Mouse (Mus musculus): ENCODE results near the gene Rasgef1b. TPM values are rescaled to one million over a fixed set of nuclear protein-coding genes. Genes with fewer than 3 reads are reported as not detected.

The Rasgef1b gene
- polyA plus RNA-seq, 1 experiment from 2014 or later, result 66.1 TPM

- WGBS, result 15% methylated on average over 10 of the region's 10 CpGs
- H3K4me3 ChIP-seq, result no peak overlapping the region
- no peak overlapping the region for H3K4me2 ChIP-seq
- ATAC-seq (ENCODE audit: low read depth), result 0 out of 2 replicates have a peak, but pooled peaks have one; percentile 37
- peaks cover 47% of the 10 kb centered on the region for H3K4me1 ChIP-seq (replicated peaks)
- H3K27ac ChIP-seq (replicated peaks), result 0 out of 2 replicates have a peak overlapping the region, but pooled peaks have one; percentile 7
- H3K36me3 ChIP-seq, result no peaks in the 10 kb centered on the region
- no peak overlapping the region for H3K9ac ChIP-seq
- no peaks in the 10 kb centered on the region for H3K9me3 ChIP-seq
- no peaks in the 10 kb centered on the region for H3K27me3 ChIP-seq
These were observed 9.3 kb upstream of the Rasgef1b start for GRCm38 (mm10) chr5:99737937-99738727.

GRCm38 (mm10) chr5:99729931-99730330 is 1.1 kb upstream of the Rasgef1b start:
- H3K4me3 ChIP-seq, result no peak overlapping the region
- H3K9me3 ChIP-seq, result no peaks in the 10 kb centered on the region
- peak overlapping the region; percentile 88; the same call in 1 of the 2 replicates for H3K4me2 ChIP-seq
- no peak for ATAC-seq (ENCODE audit: low read depth)
- H3K27me3 ChIP-seq, result peaks cover 20% of the 10 kb centered on the region
- H3K36me3 ChIP-seq, result no peaks in the 10 kb centered on the region
- peak overlapping the region; percentile 72; the same call in 1 of the 2 replicates for H3K27ac ChIP-seq (replicated peaks)
- 76% methylated on average over 1 of the region's 1 CpGs for WGBS
- no peak overlapping the region for H3K9ac ChIP-seq
- peaks cover 31% of the 10 kb centered on the region for H3K4me1 ChIP-seq (replicated peaks)

- Histone ChIP-seq H3K4me2 (peak overlapping the region; percentile 88), H3K4me1 (replicated peaks) (peaks cover 34% of the 10 kb centered on the region), H3K27me3 (peaks cover 20% of the 10 kb centered on the region), H3K9ac (peak overlapping the region; percentile 84), H3K36me3 (no peaks in the 10 kb centered on the region), H3K4me3 (peak overlapping the region; percentile 66), H3K27ac (replicated peaks) (peak overlapping the region; percentile 72), H3K9me3 (no peaks in the 10 kb centered on the region)
- under 1% methylated on average over 18 of the region's 18 CpGs for WGBS
- peak; percentile 67 for ATAC-seq (ENCODE audit: low read depth)
These were observed 557 bp upstream of the Rasgef1b start for GRCm38 (mm10) chr5:99729361-99729882.

- H3K27ac ChIP-seq (replicated peaks), result peak overlapping the region; percentile 90
- peak overlapping the region; percentile 84 for H3K9ac ChIP-seq
- no peaks in the 10 kb centered on the region for H3K9me3 ChIP-seq
These were observed 826 bp downstream of the Rasgef1b start for GRCm38 (mm10) chr5:99728027-99728451.

GRCm38 (mm10) chr5:99723941-99724340 is 4.9 kb downstream of the Rasgef1b start:
- Histone ChIP-seq H3K9ac (no peak overlapping the region), H3K9me3 (no peaks in the 10 kb centered on the region), H3K36me3 (no peaks in the 10 kb centered on the region), H3K4me1 (replicated peaks) (peaks cover 61% of the 10 kb centered on the region), H3K4me3 (no peak overlapping the region), H3K27me3 (peaks cover 7% of the 10 kb centered on the region), H3K4me2 (no peak overlapping the region), H3K27ac (replicated peaks) (no peak overlapping the region)
- ATAC-seq (ENCODE audit: low read depth), result no peak
- 40% methylated on average over 6 of the region's 6 CpGs for WGBS

More at GRCm38 (mm10) chr5:99728027-99728451, 826 bp downstream of the Rasgef1b start:
- H3K4me3 ChIP-seq, result peak overlapping the region; percentile 66
- no peak for ATAC-seq (ENCODE audit: low read depth)
- peak overlapping the region; percentile 88 for H3K4me2 ChIP-seq
- H3K4me1 ChIP-seq (replicated peaks), result peaks cover 43% of the 10 kb centered on the region
- H3K36me3 ChIP-seq, result no peaks in the 10 kb centered on the region
- H3K27me3 ChIP-seq, result peaks cover 20% of the 10 kb centered on the region
- WGBS, result 1% methylated on average over 15 of the region's 15 CpGs

- ATAC-seq (ENCODE audit: low read depth), result peak; percentile 33; the same call in 1 of the 2 replicates
These were observed 6.6 kb downstream of the Rasgef1b start for GRCm38 (mm10) chr5:99722310-99722709.

GRCm38 (mm10) chr5:99720554-99720953 is 8.3 kb downstream of the Rasgef1b start:
- Histone ChIP-seq H3K36me3 (no peaks in the 10 kb centered on the region), H3K9me3 (no peaks in the 10 kb centered on the region), H3K4me1 (replicated peaks) (peaks cover 48% of the 10 kb centered on the region), H3K27ac (replicated peaks) (0 out of 2 replicates have a peak overlapping the region, but pooled peaks have one; percentile 49), H3K9ac (no peak overlapping the region), H3K4me2 (no peak overlapping the region), H3K27me3 (no peaks in the 10 kb centered on the region), H3K4me3 (no peak overlapping the region)
- 35% methylated on average over 2 of the region's 2 CpGs for WGBS
- no peak for ATAC-seq (ENCODE audit: low read depth)

More at GRCm38 (mm10) chr5:99722310-99722709, 6.6 kb downstream of the Rasgef1b start:
- Histone ChIP-seq H3K9ac (no peak overlapping the region), H3K9me3 (no peaks in the 10 kb centered on the region), H3K4me3 (no peak overlapping the region), H3K4me2 (no peak overlapping the region), H3K27me3 (peaks cover 7% of the 10 kb centered on the region), H3K4me1 (replicated peaks) (peaks cover 59% of the 10 kb centered on the region), H3K27ac (replicated peaks) (no peak overlapping the region), H3K36me3 (no peaks in the 10 kb centered on the region)
- WGBS, result 89% methylated on average over 2 of the region's 2 CpGs

- Histone ChIP-seq H3K27ac (replicated peaks) (no peak overlapping the region), H3K4me3 (no peak overlapping the region), H3K4me2 (no peak overlapping the region), H3K36me3 (no peaks in the 10 kb centered on the region), H3K4me1 (replicated peaks) (peaks cover 56% of the 10 kb centered on the region), H3K9ac (no peak overlapping the region), H3K9me3 (no peaks in the 10 kb centered on the region), H3K27me3 (no peaks in the 10 kb centered on the region)
- ATAC-seq (ENCODE audit: low read depth), result no peak
- WGBS, result 61% methylated on average over 8 of the region's 8 CpGs
These were observed 10.9 kb downstream of the Rasgef1b start for GRCm38 (mm10) chr5:99717917-99718316.

GRCm38 (mm10) chr5:99715281-99715744 is 13.6 kb downstream of the Rasgef1b start:
- peak overlapping the region; percentile 47; the same call in 1 of the 2 replicates for H3K9ac ChIP-seq
- peak; percentile 57; the same call in 1 of the 2 replicates for ATAC-seq (ENCODE audit: low read depth)
- no peaks in the 10 kb centered on the region for H3K9me3 ChIP-seq
- H3K27me3 ChIP-seq, result no peaks in the 10 kb centered on the region
- no peak overlapping the region for H3K4me3 ChIP-seq
- no peaks in the 10 kb centered on the region for H3K36me3 ChIP-seq
- H3K4me1 ChIP-seq (replicated peaks), result peaks cover 36% of the 10 kb centered on the region
- H3K4me2 ChIP-seq, result peak overlapping the region; percentile 0; the same call in 1 of the 2 replicates
- peak overlapping the region; percentile 80 for H3K27ac ChIP-seq (replicated peaks)
- WGBS, result 37% methylated on average over 5 of the region's 5 CpGs

- H3K9me3 ChIP-seq, result no peaks in the 10 kb centered on the region
- H3K27me3 ChIP-seq, result no peaks in the 10 kb centered on the region
- peaks cover 22% of the 10 kb centered on the region for H3K4me1 ChIP-seq (replicated peaks)
- 95% methylated on average over 2 of the region's 2 CpGs for WGBS
- H3K4me3 ChIP-seq, result no peak overlapping the region
- no peak overlapping the region for H3K27ac ChIP-seq (replicated peaks)
- H3K4me2 ChIP-seq, result no peak overlapping the region
- no peaks in the 10 kb centered on the region for H3K36me3 ChIP-seq
- no peak overlapping the region for H3K9ac ChIP-seq
- no peak for ATAC-seq (ENCODE audit: low read depth)
These were observed 16.9 kb downstream of the Rasgef1b start for GRCm38 (mm10) chr5:99711947-99712346.

- Histone ChIP-seq H3K4me2 (no peak overlapping the region), H3K27me3 (no peaks in the 10 kb centered on the region), H3K36me3 (no peaks in the 10 kb centered on the region), H3K4me1 (replicated peaks) (0 out of 2 replicates have a peak, but pooled peaks cover 3% of the 10 kb centered on the region), H3K9me3 (no peaks in the 10 kb centered on the region), H3K9ac (no peak overlapping the region), H3K4me3 (no peak overlapping the region), H3K27ac (replicated peaks) (no peak overlapping the region)
- no peak for ATAC-seq (ENCODE audit: low read depth)
- 51% methylated on average over 6 of the region's 6 CpGs for WGBS
These were observed 20.2 kb downstream of the Rasgef1b start for GRCm38 (mm10) chr5:99708706-99709105.

- Histone ChIP-seq H3K36me3 (no peaks in the 10 kb centered on the region), H3K9me3 (no peaks in the 10 kb centered on the region), H3K9ac (no peak overlapping the region), H3K4me2 (no peak overlapping the region), H3K4me1 (replicated peaks) (no peaks in the 10 kb centered on the region), H3K27me3 (no peaks in the 10 kb centered on the region), H3K4me3 (no peak overlapping the region), H3K27ac (replicated peaks) (no peak overlapping the region)
- no peak for ATAC-seq (ENCODE audit: low read depth)
- 43% methylated on average over 6 of the region's 6 CpGs for WGBS
These were observed 21.6 kb downstream of the Rasgef1b start for GRCm38 (mm10) chr5:99707261-99707660.
